ENCODE assay signal across 9 mouse cellular contexts in genomic region chr11:19203968-19204367, GRCm38 (mm10).
DNase-seq lines count a peak whose midpoint lies in the region; ATAC-seq lines count a peak whose summit lies in the region.
"Had no signal": no experiment of that assay in that cellular context is flagged by ENCODE, and none has a peak within 500 bp of the region (broad histone marks: within the 10 kb centered on the region; RNA-seq: fewer than 3 reads in every experiment).

No protein-coding gene starts in this region.

- peaks cover 18% of the 10 kb centered on the region for H3K4me1 ChIP-seq in forebrain, embryonic 13.5 days
- H3K4me1 ChIP-seq in forebrain, embryonic 10.5 days = peaks cover 32% of the 10 kb centered on the region
- H3K4me1 ChIP-seq: liver, embryonic 15.5 days had no signal

- no peaks in the 10 kb centered on the region for H3K9me3 ChIP-seq in forebrain, embryonic 13.5 days (replicated peaks)
- H3K9me3 ChIP-seq in forebrain, embryonic 10.5 days = no peaks in the 10 kb centered on the region
- H3K9me3 ChIP-seq: liver, embryonic 15.5 days had no signal

- no peak for DNase-seq in forebrain, embryonic 10.5 days (ENCODE audit: extremely low spot score, low spot score)
- DNase-seq in brain, adult 2 months (ENCODE audit: low read depth, low spot score) = peak; percentile 83
- DNase-seq in gastrocnemius, postnatal 10 days = peak; percentile 28
- peak; percentile 51 for DNase-seq in layer of hippocampus, adult 11-12 months (ENCODE audit: low spot score)
- peak; percentile 79 for DNase-seq in lung, postnatal 10 days
- DNase-seq in embryo, embryonic 10 days (ENCODE audit: low spot score) = no peak
- no peak for DNase-seq in thymus, adult 18-20 months

- H3K9ac ChIP-seq in forebrain, embryonic 13.5 days = no peak overlapping the region
- H3K9ac ChIP-seq: liver, embryonic 15.5 days had no signal

- no peaks in the 10 kb centered on the region for H3K36me3 ChIP-seq in forebrain, embryonic 13.5 days (ENCODE audit: poor library complexity, severe bottlenecking)
- no peaks in the 10 kb centered on the region for H3K36me3 ChIP-seq in forebrain, embryonic 10.5 days (replicated peaks)
- H3K36me3 ChIP-seq: liver, embryonic 15.5 days had no signal

- 33% methylated on average over 5 of the region's 5 CpGs for WGBS in forebrain, embryonic 13.5 days
- WGBS in forebrain, embryonic 10.5 days = 65% methylated on average over 5 of the region's 5 CpGs

- ATAC-seq in forebrain, embryonic 13.5 days = peak; percentile 48; the same call in 1 of the 2 replicates

- no peak overlapping the region for H3K4me2 ChIP-seq in forebrain, embryonic 13.5 days
- H3K4me2 ChIP-seq: liver, embryonic 15.5 days had no signal

- no peak overlapping the region for H3K4me3 ChIP-seq in forebrain, embryonic 13.5 days
- H3K4me3 ChIP-seq in forebrain, embryonic 10.5 days = no peak overlapping the region
- H3K4me3 ChIP-seq: liver, embryonic 15.5 days had no signal

- H3K27ac ChIP-seq in forebrain, embryonic 13.5 days = no peak overlapping the region
- H3K27ac ChIP-seq in forebrain, embryonic 10.5 days = no peak overlapping the region
- H3K27ac ChIP-seq: liver, embryonic 15.5 days had no signal

- 0 out of 2 replicates have a peak, but pooled peaks cover 2% of the 10 kb centered on the region for H3K27me3 ChIP-seq in forebrain, embryonic 13.5 days
- peaks cover 43% of the 10 kb centered on the region for H3K27me3 ChIP-seq in forebrain, embryonic 10.5 days (ENCODE audit: poor library complexity, severe bottlenecking)
- H3K27me3 ChIP-seq: liver, embryonic 15.5 days had no signal

Comparison
In these comparisons a context has a peak if more than half of its experiments do, and no peak if none do; other contexts are left out.
1. DNase-seq: peak in brain, adult 2 months (single experiment), gastrocnemius, postnatal 10 days (single experiment), layer of hippocampus, adult 11-12 months (single experiment) and lung, postnatal 10 days (single experiment); none in forebrain, embryonic 10.5 days (single experiment), embryo, embryonic 10 days (single experiment) and thymus, adult 18-20 months (0 of 2).